Mouse (Mus musculus) lung, embryonic 14.5 days (tissue): ENCODE measurements at regions not wholly inside any gene's neighbourhood (a gene's known extent, or its start where the extent isn't known, plus 50 kb on each side); places are given as distances from the start of the nearest gene placed in this dataset.
A peak's percentile ranks its signal among the peaks of the same experiment; 100 is the strongest.

Source experiments
- ATAC-seq: fragments of 200-750 bp; cut with Nextera tagmentation; 2 replicates; pipeline ENCODE4 v1.8.0; 2017; ENCODE audit warnings: mild to moderate bottlenecking, moderate TSS enrichment, moderate library complexity; ENCODE audit not compliant: insufficient read depth
- DNase-seq: peaks from one replicate; pipeline ENCODE4 v3.0.0-alpha.2; 2015
- H3K27ac ChIP-seq: fragments of 300-500 bp; sonication (generic); 2 replicates; pipeline ENCODE4 v1.5.1; 2014; ENCODE audit warnings: low read depth, mild to moderate bottlenecking, moderate library complexity
- H3K27me3 ChIP-seq: fragments of 300-500 bp; sonication (generic); 2 replicates; pipeline ENCODE4 v1.6.1; 2014; ENCODE audit warnings: low read length, control low read depth; ENCODE audit not compliant: insufficient read depth
- H3K36me3 ChIP-seq: fragments of 300-500 bp; sonication (generic); 2 replicates; pipeline ENCODE4 v1.6.1; 2014; ENCODE audit warnings: control low read depth; ENCODE audit not compliant: insufficient read depth
- H3K4me1 ChIP-seq: fragments of 300-500 bp; sonication (generic); 2 replicates; pipeline ENCODE4 v1.6.1; 2014; ENCODE audit warnings: antibody characterized with exemption, control low read depth; ENCODE audit not compliant: insufficient read depth
- H3K4me2 ChIP-seq: fragments of 300-500 bp; sonication (generic); 2 replicates; pipeline ENCODE4 v1.6.1; 2014; ENCODE audit warnings: mild to moderate bottlenecking
- H3K4me3 ChIP-seq: fragments of 300-500 bp; sonication (generic); 2 replicates; pipeline ENCODE4 v1.5.1; 2014; ENCODE audit warnings: low read depth, low read length
- H3K9ac ChIP-seq: fragments of 300-500 bp; sonication (generic); 2 replicates; pipeline ENCODE4 v1.6.1; 2014
- H3K9me3 ChIP-seq: fragments of 300-500 bp; sonication (generic); 2 replicates; pipeline ENCODE4 v1.6.1; 2016; ENCODE audit warnings: low read depth, low read length, control low read depth
- CTCF ChIP-seq: IDR thresholded peaks from 2 replicates; pipeline ENCODE4 v1.5.1; 2016; ENCODE audit warnings: antibody characterized with exemption, low read depth
- WGBS: fragments of 180-500 bp; shearing (Covaris S2); extraction: QIAGEN DNeasy Blood & Tissue Kit; methylation state at CpG from one replicate; pipeline ENCODE4 v1.1.7; 2014; 5-methylcytosine and 5-hydroxymethylcytosine counted together

- no peak overlapping the region for H3K4me2 ChIP-seq
- DNase-seq, result no peak
- no peak overlapping the region for H3K9ac ChIP-seq
Measured at GRCm38 (mm10) chr19:52048378-52048978, 215.6 kb upstream of the Ins1 start.

GRCm38 (mm10) chr19:52068806-52069205, 195.3 kb upstream of the Ins1 start:
- Histone ChIP-seq H3K27me3 (no peaks in the 10 kb centered on the region), H3K27ac (no peak overlapping the region), H3K9ac (no peak overlapping the region), H3K36me3 (no peaks in the 10 kb centered on the region), H3K4me1 (no peaks in the 10 kb centered on the region), H3K9me3 (no peaks in the 10 kb centered on the region), H3K4me3 (no peak overlapping the region), H3K4me2 (no peak overlapping the region)
- no peak for DNase-seq
- 68% methylated on average over 1 of the region's 1 CpGs for WGBS
- no peak for TF ChIP-seq CTCF
- no peak for ATAC-seq

More at GRCm38 (mm10) chr19:52048378-52048978, 215.6 kb upstream of the Ins1 start:
- no peak for TF ChIP-seq CTCF
- H3K36me3 ChIP-seq, result no peaks in the 10 kb centered on the region
- 35% methylated on average over 1 of the region's 1 CpGs for WGBS
- H3K27ac ChIP-seq, result no peak overlapping the region
- no peak overlapping the region for H3K4me3 ChIP-seq
- H3K27me3 ChIP-seq, result no peaks in the 10 kb centered on the region
- H3K4me1 ChIP-seq, result no peaks in the 10 kb centered on the region
- H3K9me3 ChIP-seq, result no peaks in the 10 kb centered on the region
- ATAC-seq, result no peak

- DNase-seq (no peak), ATAC-seq (no peak)
- no peaks in the 10 kb centered on the region for H3K4me1 ChIP-seq
Measured at GRCm38 (mm10) chr19:52069919-52070528, 194.1 kb upstream of the Ins1 start.

GRCm38 (mm10) chr19:52071234-52071633, 192.9 kb upstream of the Ins1 start:
- no peak for TF ChIP-seq CTCF
- Histone ChIP-seq H3K9me3 (no peaks in the 10 kb centered on the region), H3K4me1 (no peaks in the 10 kb centered on the region), H3K36me3 (no peaks in the 10 kb centered on the region), H3K27me3 (no peaks in the 10 kb centered on the region), H3K4me2 (no peak overlapping the region), H3K9ac (no peak overlapping the region), H3K4me3 (no peak overlapping the region), H3K27ac (no peak overlapping the region)
- DNase-seq (peak; percentile 6), ATAC-seq (no peak)
- 55% methylated on average over 5 of the region's 5 CpGs for WGBS

More at GRCm38 (mm10) chr19:52069919-52070528, 194.1 kb upstream of the Ins1 start:
- H3K9me3 ChIP-seq, result no peaks in the 10 kb centered on the region
- TF ChIP-seq CTCF, result no peak
- no peak overlapping the region for H3K27ac ChIP-seq
- H3K27me3 ChIP-seq, result no peaks in the 10 kb centered on the region
- H3K4me3 ChIP-seq, result no peak overlapping the region
- H3K36me3 ChIP-seq, result no peaks in the 10 kb centered on the region
- 68% methylated on average over 4 of the region's 4 CpGs for WGBS
- H3K4me2 ChIP-seq, result no peak overlapping the region
- H3K9ac ChIP-seq, result no peak overlapping the region

- Histone ChIP-seq H3K9ac (no peak overlapping the region), H3K4me3 (no peak overlapping the region), H3K27me3 (no peaks in the 10 kb centered on the region), H3K4me2 (no peak overlapping the region), H3K27ac (no peak overlapping the region), H3K9me3 (no peaks in the 10 kb centered on the region), H3K36me3 (no peaks in the 10 kb centered on the region), H3K4me1 (no peaks in the 10 kb centered on the region)
- peak; percentile 37; the same call in 1 of the 2 replicates for TF ChIP-seq CTCF
- no peak for ATAC-seq
- WGBS, result 31% methylated on average over 3 of the region's 3 CpGs
- peak; percentile 29 for DNase-seq
Measured at GRCm38 (mm10) chr19:52079020-52079419, 185.1 kb upstream of the Ins1 start.

GRCm38 (mm10) chr19:52112398-52112797, 151.7 kb upstream of the Ins1 start:
- Histone ChIP-seq H3K27me3 (no peaks in the 10 kb centered on the region), H3K9ac (no peak overlapping the region), H3K4me1 (no peaks in the 10 kb centered on the region), H3K4me3 (no peak overlapping the region), H3K36me3 (no peaks in the 10 kb centered on the region), H3K27ac (no peak overlapping the region), H3K4me2 (no peak overlapping the region), H3K9me3 (no peaks in the 10 kb centered on the region)
- ATAC-seq (no peak), DNase-seq (no peak)
- no peak for TF ChIP-seq CTCF
- WGBS, result 88% methylated on average over 3 of the region's 3 CpGs
